Mouse (Mus musculus): ENCODE measurements at regions not wholly inside any gene's neighbourhood (a gene's known extent, or its start where the extent isn't known, plus 50 kb on each side); places are given as distances from the start of the nearest gene placed in this dataset.

- Histone ChIP-seq H3K4me3 (ENCODE audit: low read depth, low read length) (no peak overlapping the region), H3K9ac (ENCODE audit: low read depth, low read length) (no peak overlapping the region), H3K27me3 (replicated peaks; ENCODE audit: control insufficient read depth, insufficient read depth, low read length) (no peaks in the 10 kb centered on the region), H3K9me3 (ENCODE audit: control insufficient read depth) (no peaks in the 10 kb centered on the region), H3K27ac (ENCODE audit: low read depth, low read length) (no peak overlapping the region), H3K36me3 (ENCODE audit: control insufficient read depth, insufficient read depth) (no peaks in the 10 kb centered on the region), H3K4me2 (replicated peaks; ENCODE audit: low read depth) (peak overlapping the region; percentile 22; the same call in 1 of the 2 replicates), H3K4me1 (replicated peaks; ENCODE audit: control insufficient read depth, insufficient read depth, low read length) (no peaks in the 10 kb centered on the region)
- ATAC-seq, result no peak
- 29% methylated on average over 11 of the region's 11 CpGs for WGBS
- no peak for TF ChIP-seq CTCF (IDR thresholded peaks at IDR 0.05; ENCODE audit: low read depth)
These were observed 450.3 kb upstream of the Ubash3b start for GRCm38 (mm10) chr9:41611534-41612451.

GRCm38 (mm10) chr9:41610347-41610746 is 448.9 kb upstream of the Ubash3b start:
- H3K9me3 ChIP-seq (ENCODE audit: control insufficient read depth), result no peaks in the 10 kb centered on the region
- H3K4me2 ChIP-seq (replicated peaks; ENCODE audit: low read depth), result no peak overlapping the region
- no peaks in the 10 kb centered on the region for H3K27me3 ChIP-seq (replicated peaks; ENCODE audit: control insufficient read depth, insufficient read depth, low read length)
- no peaks in the 10 kb centered on the region for H3K4me1 ChIP-seq (replicated peaks; ENCODE audit: control insufficient read depth, insufficient read depth, low read length)
- TF ChIP-seq CTCF (IDR thresholded peaks at IDR 0.05; ENCODE audit: low read depth), result no peak
- no peak overlapping the region for H3K9ac ChIP-seq (ENCODE audit: low read depth, low read length)
- WGBS, result 54% methylated on average over 4 of the region's 4 CpGs
- H3K36me3 ChIP-seq (ENCODE audit: control insufficient read depth, insufficient read depth), result no peaks in the 10 kb centered on the region
- H3K27ac ChIP-seq (ENCODE audit: low read depth, low read length), result no peak overlapping the region
- no peak overlapping the region for H3K4me3 ChIP-seq (ENCODE audit: low read depth, low read length)
- no peak for ATAC-seq

GRCm38 (mm10) chr9:41606136-41606535 is 444.6 kb upstream of the Ubash3b start:
- no peak for TF ChIP-seq CTCF (IDR thresholded peaks at IDR 0.05; ENCODE audit: low read depth)
- Histone ChIP-seq H3K9ac (ENCODE audit: low read depth, low read length) (no peak overlapping the region), H3K27ac (ENCODE audit: low read depth, low read length) (no peak overlapping the region), H3K4me2 (replicated peaks; ENCODE audit: low read depth) (no peak overlapping the region), H3K4me1 (replicated peaks; ENCODE audit: control insufficient read depth, insufficient read depth, low read length) (no peaks in the 10 kb centered on the region), H3K36me3 (ENCODE audit: control insufficient read depth, insufficient read depth) (no peaks in the 10 kb centered on the region), H3K27me3 (replicated peaks; ENCODE audit: control insufficient read depth, insufficient read depth, low read length) (no peaks in the 10 kb centered on the region), H3K9me3 (ENCODE audit: control insufficient read depth) (no peaks in the 10 kb centered on the region), H3K4me3 (ENCODE audit: low read depth, low read length) (no peak overlapping the region)
- ATAC-seq, result no peak
- WGBS, result 47% methylated on average over 1 of the region's 1 CpGs

GRCm38 (mm10) chr9:41604916-41605315 is 443.4 kb upstream of the Ubash3b start:
- ATAC-seq, result no peak
- Histone ChIP-seq H3K27ac (ENCODE audit: low read depth, low read length) (no peak overlapping the region), H3K27me3 (replicated peaks; ENCODE audit: control insufficient read depth, insufficient read depth, low read length) (no peaks in the 10 kb centered on the region), H3K4me2 (replicated peaks; ENCODE audit: low read depth) (no peak overlapping the region), H3K9ac (ENCODE audit: low read depth, low read length) (no peak overlapping the region), H3K4me3 (ENCODE audit: low read depth, low read length) (no peak overlapping the region), H3K9me3 (ENCODE audit: control insufficient read depth) (no peaks in the 10 kb centered on the region), H3K36me3 (ENCODE audit: control insufficient read depth, insufficient read depth) (no peaks in the 10 kb centered on the region), H3K4me1 (replicated peaks; ENCODE audit: control insufficient read depth, insufficient read depth, low read length) (no peaks in the 10 kb centered on the region)
- WGBS, result 77% methylated on average over 1 of the region's 1 CpGs
- no peak for TF ChIP-seq CTCF (IDR thresholded peaks at IDR 0.05; ENCODE audit: low read depth)

- TF ChIP-seq CTCF (IDR thresholded peaks at IDR 0.05; ENCODE audit: low read depth), result no peak
- H3K27me3 ChIP-seq (replicated peaks; ENCODE audit: control insufficient read depth, insufficient read depth, low read length), result no peaks in the 10 kb centered on the region
These were observed 439.3 kb upstream of the Ubash3b start for GRCm38 (mm10) chr9:41600778-41601177.

GRCm38 (mm10) chr9:41599874-41600273 is 438.4 kb upstream of the Ubash3b start:
- no peak overlapping the region for H3K4me2 ChIP-seq (replicated peaks; ENCODE audit: low read depth)
- no peak overlapping the region for H3K9ac ChIP-seq (ENCODE audit: low read depth, low read length)
- no peak overlapping the region for H3K27ac ChIP-seq (ENCODE audit: low read depth, low read length)
- no peaks in the 10 kb centered on the region for H3K27me3 ChIP-seq (replicated peaks; ENCODE audit: control insufficient read depth, insufficient read depth, low read length)
- 38% methylated on average over 1 of the region's 1 CpGs for WGBS
- no peaks in the 10 kb centered on the region for H3K36me3 ChIP-seq (ENCODE audit: control insufficient read depth, insufficient read depth)
- no peaks in the 10 kb centered on the region for H3K9me3 ChIP-seq (ENCODE audit: control insufficient read depth)
- TF ChIP-seq CTCF (IDR thresholded peaks at IDR 0.05; ENCODE audit: low read depth), result no peak
- H3K4me3 ChIP-seq (ENCODE audit: low read depth, low read length), result no peak overlapping the region
- no peak for ATAC-seq
- H3K4me1 ChIP-seq (replicated peaks; ENCODE audit: control insufficient read depth, insufficient read depth, low read length), result no peaks in the 10 kb centered on the region

More at GRCm38 (mm10) chr9:41600778-41601177, 439.3 kb upstream of the Ubash3b start:
- Histone ChIP-seq H3K36me3 (ENCODE audit: control insufficient read depth, insufficient read depth) (no peaks in the 10 kb centered on the region), H3K4me1 (replicated peaks; ENCODE audit: control insufficient read depth, insufficient read depth, low read length) (no peaks in the 10 kb centered on the region), H3K4me2 (replicated peaks; ENCODE audit: low read depth) (no peak overlapping the region), H3K9me3 (ENCODE audit: control insufficient read depth) (no peaks in the 10 kb centered on the region), H3K9ac (ENCODE audit: low read depth, low read length) (no peak overlapping the region), H3K4me3 (ENCODE audit: low read depth, low read length) (no peak overlapping the region), H3K27ac (ENCODE audit: low read depth, low read length) (no peak overlapping the region)
- 25% methylated on average over 3 of the region's 3 CpGs for WGBS
- ATAC-seq, result no peak
